Mouse (Mus musculus): ENCODE measurements around the gene Arrdc4. TPM values are rescaled to one million over a fixed set of nuclear protein-coding genes. Genes with fewer than 3 reads are reported as not detected.

Gene Arrdc4
- 7.1 TPM for polyA plus RNA-seq (2014; fragmentation: Illumina TruSeq; extraction: RNeasy Lipid Tissue Mini Kit (QIAGEN cat#74804); ENCODE audit: low read depth, low replicate concordance)

GRCm38 (mm10) chr7:68748761-68749635, at the start of gene Arrdc4:
Gene Arrdc4 (minus strand): TSS chr7:68749241.

